Mouse (Mus musculus) adipocyte (in vitro differentiated cells): ENCODE measurements around the gene Gm13277.
"Not testable (repeated sequence)": the region's sequence is repeated elsewhere in the genome, so short reads cannot be mapped to it uniquely, and the experiment has no call there.

Source experiments
- DNase-seq: peaks from one replicate; pipeline ENCODE4 v3.0.0-alpha.2; 2016; ENCODE audit warnings: low spot score

Gene Gm13277

DNA sequence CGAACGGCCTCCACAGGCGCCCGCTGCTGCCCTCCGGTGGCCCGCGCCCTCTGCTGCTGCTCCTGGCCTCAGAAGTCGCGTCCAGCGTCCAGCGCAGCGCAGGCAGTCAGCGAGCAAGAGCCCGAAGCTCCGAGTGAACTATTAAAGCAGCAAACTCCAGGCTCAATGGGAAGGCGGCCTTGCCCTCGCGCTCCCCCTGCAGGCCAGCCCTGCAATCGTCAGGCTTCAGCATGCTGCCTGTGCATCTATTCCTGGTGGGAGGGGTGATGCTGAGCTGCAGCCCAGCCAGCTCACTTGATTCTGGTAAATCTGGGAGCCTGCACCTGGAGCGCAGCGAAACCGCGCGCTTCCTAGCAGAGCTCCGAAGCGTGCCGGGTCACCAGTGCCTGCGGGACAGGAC lies at the start of gene Gm13277:
Gene Gm13277 (plus strand): TSS at position 231 of the 400 bp plus-strand sequence.
- not testable (repeated sequence) for DNase-seq

DNA sequence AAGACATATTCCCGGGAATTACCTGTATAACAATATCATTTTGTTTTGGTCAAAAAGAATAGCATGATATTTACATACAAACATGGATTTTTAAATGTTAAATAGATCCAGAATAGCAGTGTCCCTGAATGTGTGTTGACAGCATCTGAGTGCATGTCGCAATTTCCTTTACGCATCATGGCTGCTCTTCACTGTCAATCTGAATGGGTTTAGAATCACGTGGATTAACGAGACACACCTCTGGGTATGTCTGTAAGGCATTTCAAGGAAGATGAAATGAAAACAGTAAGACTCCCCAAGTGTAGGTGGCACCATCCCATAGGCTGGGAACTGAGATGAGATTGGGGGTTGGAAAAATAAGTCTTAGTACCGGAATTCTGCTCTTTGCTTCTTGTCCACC lies 49.4 kb upstream of the Gm13277 start:
- DNase-seq, result no peak

DNA sequence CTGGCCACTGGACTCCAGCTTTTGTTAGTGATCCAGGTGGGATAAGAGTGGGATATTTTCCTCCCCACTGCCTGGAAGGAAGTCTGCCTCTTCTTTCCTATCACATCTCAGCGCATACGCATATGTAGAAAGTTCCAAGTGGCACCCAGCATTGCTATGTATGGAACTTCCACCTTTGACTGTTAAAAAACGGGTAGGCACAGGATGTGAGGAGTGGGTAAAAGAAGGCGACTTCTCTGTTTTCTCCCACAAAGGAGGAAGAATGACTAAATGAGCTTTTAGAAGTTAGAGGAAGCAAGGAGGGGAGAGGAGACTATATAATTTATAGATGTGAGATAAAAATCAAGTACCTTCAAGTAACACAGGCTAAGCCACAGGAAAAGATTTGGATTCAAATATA lies 47.0 kb upstream of the Gm13277 start:
- no peak for DNase-seq

DNA sequence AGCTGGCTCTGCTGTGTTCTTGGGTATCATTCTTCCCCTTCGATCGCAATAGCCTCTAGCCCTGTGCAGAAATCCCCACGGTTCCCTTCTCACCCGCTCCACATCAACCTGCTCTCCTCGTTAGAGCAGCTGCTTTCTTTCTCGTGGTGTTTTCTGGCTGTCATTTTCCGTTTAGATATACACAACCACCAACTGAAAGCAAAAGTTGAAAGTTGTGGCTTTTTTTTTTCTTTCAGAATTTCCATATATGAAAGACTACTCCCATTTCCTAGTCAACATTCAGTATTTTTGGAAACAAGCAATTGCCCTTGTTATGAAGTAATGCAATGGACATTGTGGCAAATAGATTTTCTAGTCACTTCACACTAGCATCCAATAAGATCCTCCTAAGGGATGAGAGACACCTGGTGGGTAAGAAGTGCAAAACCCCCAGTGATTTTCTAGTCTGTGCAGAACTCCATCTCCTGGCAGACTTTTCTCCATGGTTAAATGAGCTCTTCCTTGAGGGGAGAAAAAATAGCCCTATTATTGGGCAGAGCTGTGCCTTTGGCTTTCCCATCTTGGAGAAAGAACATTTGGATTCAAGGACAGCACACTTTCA lies 45.6 kb upstream of the Gm13277 start:
- no peak for DNase-seq

DNA sequence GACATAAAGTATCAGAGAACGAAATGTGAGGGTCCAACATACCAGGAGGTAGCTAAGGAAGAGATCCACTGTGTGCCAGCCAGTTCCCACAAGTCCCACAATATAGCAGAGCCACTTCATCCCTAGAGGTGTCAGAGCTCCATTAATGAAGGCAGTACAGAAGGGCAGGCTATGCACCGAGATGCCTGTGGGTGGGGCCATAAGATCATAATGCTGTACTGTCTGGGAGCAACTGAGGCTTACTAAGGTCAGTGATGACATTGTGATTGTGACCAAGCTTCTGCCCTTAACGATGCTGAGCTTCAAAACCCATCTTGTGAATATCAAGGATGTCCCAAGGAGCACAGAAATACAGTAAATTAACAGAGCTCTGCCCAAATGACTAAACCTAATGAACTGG lies 44.2 kb upstream of the Gm13277 start:
- no peak for DNase-seq

DNA sequence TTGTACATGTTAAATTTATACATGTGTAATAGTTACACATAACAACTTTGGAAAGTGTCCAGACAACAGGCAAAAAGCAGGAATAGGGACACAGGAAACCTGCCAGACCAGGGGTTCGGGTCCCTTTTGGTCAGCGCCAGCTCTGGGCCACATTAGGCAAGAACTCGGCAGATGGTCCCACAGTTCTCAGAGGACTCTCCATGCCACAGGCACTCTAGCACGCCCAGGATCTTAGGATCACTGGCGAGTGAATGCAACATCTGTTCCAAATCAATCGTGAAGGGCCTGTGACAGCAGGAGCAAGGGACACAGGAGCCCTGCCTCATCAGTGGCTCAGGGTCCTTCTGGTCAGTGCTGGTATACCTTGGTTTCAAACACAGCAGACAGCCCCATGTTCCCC lies 38.5 kb upstream of the Gm13277 start:
- DNase-seq, result no peak

DNA sequence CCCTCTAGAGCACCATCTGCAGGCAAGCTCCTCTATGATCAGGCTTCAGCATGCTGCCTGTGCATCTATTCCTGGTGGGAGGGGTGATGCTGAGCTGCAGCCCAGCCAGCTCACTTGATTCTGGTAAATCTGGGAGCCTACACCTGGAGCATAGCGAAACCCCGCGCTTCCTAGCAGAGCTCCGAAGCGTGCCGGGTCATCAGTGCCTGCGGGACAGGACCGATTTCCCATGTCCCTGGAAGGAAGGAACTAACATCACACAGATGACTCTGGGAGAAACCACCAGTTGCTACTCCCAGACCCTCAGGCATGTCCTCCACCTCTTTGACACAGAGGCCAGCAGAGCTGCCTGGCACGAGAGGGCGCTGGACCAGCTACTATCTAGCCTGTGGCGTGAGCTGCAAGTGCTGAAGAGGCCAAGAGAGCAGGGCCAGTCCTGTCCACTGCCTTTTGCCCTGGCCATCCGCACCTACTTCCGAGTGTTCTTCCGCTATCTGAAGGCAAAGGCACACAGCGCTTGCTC lies 33.6 kb upstream of the Gm13277 start, which contains the start of gene Gm13271:
Gene Gm13271 (plus strand): TSS at position 51 of the 523 bp plus-strand sequence.
- not testable (repeated sequence) for DNase-seq

DNA sequence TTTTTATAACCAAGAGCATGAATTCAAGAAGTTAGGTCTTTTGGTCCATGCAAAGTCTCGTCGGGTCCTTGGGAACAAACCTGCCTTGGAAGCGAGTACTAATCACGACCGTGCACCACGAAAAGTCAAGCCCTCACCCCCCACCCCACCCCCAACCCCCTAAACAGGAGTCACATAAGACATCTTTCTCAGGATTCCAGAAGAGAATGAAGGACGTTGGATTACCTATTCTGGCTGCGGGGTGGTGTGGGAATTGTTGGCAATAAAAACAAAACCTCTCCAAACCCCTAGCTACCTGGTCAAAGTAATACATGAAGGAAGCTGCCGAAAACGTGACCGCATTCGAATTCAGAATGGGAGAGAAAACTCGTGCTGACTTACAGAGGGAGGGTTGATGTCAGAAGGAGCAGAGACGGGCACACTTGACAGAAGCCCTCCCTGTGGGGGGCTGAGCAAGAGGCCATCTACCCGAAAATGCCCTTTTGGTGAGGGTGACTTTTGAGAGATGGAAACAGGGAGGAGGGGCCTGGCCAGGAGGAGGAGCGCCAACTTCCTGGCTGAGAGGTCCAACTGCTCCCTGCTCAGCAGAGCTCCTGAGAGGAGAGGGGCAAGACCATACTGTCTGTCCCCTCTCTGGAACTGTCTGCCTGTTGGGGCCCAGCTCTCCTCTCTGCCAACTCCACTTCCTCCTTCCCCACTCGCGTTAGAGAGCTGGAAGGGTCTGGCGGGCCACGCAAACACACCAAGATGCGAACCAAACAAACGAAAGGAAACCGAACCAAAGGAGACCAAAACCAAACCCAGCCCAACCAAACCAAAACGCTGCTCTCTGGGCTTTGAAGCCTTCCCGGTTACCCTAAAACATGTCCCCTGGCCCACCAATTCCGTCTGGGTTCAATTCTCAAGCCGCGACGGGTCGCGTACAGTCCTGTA lies 31.6 kb upstream of the Gm13277 start:
- not testable (repeated sequence) for DNase-seq

DNA sequence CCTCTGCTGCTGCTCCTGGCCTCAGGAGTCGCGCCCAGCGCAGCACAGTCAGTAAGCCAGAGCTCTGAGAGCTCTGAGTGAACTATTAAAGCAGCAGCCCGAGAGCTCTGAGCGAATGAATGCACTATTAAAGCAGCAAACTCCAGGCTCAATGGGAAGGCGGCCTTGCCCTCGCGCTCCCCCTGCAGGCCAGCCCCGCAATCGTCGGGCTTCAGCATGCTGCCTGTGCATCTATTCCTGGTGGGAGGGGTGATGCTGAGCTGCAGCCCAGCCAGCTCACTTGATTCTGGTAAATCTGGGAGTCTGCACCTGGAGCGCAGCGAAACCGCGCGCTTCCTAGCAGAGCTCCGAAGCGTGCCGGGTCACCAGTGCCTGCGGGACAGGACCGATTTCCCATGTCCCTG lies 30.8 kb upstream of the Gm13277 start:
- not testable (repeated sequence) for DNase-seq

DNA sequence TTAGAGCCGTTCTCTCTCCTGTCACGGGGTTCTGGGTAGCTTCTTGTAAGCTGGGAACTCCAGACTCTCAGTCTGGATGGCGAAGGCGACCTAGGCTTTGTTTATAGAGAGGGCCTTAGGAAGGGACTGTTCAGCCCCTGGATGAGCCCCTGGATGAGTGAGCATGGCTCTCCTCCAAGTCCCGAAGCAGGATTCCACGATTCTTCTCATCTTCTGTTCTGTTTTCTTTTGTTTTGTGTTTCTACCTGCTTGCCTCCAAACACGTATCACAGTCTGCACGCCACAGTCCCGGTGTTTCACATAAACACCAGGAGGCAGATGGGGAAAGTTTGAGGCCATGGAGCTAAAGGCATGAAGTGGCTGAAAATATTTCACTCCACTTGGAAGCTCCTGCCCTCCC lies 29.7 kb upstream of the Gm13277 start:
- DNase-seq, result not testable (repeated sequence)

DNA sequence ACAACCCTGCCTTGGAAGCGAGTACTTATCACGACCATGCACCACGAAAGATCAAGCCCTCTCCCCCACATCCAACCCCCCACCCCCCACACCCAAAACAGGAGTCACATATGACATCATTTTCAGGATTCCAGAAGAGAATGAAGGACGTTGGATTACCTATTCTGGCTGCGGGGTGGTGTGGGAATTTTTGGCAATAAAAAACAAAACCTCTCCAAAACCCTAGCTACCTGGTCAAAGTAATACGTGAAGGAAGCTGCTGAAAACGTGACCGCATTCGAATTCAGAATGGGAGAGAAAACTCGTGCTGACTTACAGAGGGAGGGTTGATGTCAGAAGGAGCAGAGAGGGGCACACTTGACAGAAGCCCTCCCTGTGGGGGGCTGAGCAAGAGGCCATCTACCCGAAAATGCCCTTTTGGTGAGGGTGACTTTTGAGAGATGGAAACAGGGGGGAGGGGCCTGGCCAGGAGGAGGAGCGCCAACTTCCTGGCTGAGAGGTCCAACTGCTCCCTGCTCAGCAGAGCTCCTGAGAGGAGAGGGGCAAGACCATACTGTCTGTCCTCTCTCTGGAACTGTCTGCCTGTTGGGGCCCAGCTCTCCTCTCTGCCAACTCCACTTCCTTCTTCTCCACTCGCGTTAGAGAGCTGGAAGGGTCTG lies 28.7 kb upstream of the Gm13277 start, which contains the start of gene Gm13283:
Gene Gm13283 (plus strand): TSS at position 510 of the 659 bp plus-strand sequence.
- DNase-seq, result not testable (repeated sequence)

DNA sequence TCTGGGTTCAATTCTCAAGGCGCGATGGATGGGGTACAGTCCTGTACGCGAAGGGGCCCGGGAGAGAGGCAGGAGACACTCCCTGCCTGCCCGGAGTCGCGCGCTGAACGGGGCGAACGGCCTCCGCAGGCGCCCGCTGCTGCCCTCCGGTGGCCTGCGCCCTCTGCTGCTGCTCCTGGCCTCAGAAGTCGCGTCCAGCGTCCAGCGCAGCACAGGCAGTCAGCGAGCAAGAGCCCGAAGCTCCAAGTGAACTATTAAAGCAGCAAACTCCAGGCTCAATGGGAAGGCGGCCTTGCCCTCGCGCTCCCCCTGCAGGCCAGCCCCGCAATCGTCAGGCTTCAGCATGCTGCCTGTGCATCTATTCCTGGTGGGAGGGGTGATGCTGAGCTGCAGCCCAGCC lies 28.0 kb upstream of the Gm13277 start:
- DNase-seq, result not testable (repeated sequence)

DNA sequence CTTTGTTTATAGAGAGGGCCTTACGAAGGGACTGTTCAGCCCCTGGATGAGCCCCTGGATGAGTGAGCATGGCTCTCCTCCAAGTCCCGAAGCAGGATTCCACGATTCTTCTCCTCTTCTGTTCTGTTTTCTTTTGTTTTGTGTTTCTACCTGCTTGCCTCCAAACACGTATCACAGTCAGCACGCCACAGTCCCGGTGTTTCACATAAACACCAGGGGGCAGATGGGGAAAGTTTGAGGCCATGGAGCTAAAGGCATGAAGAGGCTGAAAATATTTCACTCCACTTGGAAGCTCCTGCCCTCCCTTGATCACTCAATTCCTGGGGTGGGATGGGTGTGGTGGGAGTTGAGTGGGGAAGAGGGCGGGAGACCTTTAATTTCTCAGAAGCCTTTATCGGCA lies 26.7 kb upstream of the Gm13277 start:
- DNase-seq, result not testable (repeated sequence)

DNA sequence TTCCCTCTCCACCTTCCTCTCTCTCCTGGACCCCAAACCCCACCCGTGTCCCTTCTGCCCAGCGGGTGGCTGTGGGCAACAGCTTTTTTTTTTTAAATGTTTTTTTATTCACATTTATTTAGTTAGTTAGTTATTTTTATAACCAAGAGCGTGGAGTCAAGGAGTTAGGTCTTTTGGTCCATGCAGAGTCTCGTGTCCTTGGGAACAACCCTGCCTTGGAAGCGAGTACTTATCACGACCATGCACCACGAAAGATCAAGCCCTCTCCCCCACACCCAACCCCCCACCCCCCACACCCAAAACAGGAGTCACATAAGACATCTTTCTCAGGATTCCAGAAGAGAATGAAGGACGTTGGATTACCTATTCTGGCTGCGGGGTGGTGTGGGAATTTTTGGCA lies 26.1 kb upstream of the Gm13277 start:
- not testable (repeated sequence) for DNase-seq

DNA sequence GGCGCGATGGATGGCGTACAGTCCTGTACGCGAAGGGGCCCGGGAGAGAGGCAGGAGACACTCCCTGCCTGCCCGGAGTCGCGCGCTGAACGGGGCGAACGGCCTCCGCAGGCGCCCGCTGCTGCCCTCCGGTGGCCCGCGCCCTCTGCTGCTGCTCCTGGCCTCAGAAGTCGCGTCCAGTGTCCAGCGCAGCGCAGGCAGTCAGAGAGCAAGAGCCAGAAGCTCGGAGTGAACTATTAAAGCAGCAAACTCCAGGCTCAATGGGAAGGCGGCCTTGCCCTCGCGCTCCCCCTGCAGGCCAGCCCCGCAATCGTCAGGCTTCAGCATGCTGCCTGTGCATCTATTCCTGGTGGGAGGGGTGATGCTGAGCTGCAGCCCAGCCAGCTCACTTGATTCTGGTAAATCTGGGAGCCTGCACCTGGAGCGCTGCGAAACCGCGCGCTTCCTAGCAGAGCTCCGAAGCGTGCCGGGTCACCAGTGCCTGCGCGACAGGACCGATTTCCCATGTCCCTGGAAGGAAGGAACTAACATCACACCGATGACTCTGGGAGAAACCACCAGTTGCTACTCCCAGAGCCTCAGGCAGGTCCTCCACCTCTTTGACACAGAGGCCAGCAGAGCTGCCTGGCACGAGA lies 24.9 kb upstream of the Gm13277 start:
- peak; percentile 16 for DNase-seq

DNA sequence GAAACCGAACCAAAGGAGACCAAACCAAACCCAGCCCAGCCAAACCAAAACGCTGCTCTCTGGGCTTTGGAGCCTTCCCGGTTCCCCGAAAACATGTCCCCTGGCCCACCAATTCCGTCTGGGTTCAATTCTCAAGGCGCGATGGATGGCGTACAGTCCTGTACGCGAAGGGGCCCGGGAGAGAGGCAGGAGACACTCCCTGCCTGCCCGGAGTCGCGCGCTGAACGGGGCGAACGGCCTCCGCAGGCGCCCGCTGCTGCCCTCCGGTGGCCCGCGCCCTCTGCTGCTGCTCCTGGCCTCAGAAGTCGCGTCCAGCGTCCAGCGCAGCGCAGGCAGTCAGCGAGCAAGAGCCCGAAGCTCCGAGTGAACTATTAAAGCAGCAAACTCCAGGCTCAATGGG lies 14.9 kb upstream of the Gm13277 start, which contains the start of gene Gm13290:
Gene Gm13290 (plus strand): TSS at position 301 of the 400 bp plus-strand sequence.
- DNase-seq, result not testable (repeated sequence)

DNA sequence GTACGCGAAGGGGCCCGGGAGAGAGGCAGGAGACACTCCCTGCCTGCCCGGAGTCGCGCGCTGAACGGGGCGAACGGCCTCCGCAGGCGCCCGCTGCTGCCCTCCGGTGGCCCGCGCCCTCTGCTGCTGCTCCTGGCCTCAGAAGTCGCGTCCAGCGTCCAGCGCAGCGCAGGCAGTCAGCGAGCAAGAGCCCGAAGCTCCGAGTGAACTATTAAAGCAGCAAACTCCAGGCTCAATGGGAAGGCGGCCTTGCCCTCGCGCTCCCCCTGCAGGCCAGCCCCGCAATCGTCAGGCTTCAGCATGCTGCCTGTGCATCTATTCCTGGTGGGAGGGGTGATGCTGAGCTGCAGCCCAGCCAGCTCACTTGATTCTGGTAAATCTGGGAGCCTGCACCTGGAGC lies 11.8 kb upstream of the Gm13277 start, which contains the start of gene Gm13289:
Gene Gm13289 (plus strand): TSS at position 301 of the 400 bp plus-strand sequence.
- not testable (repeated sequence) for DNase-seq

DNA sequence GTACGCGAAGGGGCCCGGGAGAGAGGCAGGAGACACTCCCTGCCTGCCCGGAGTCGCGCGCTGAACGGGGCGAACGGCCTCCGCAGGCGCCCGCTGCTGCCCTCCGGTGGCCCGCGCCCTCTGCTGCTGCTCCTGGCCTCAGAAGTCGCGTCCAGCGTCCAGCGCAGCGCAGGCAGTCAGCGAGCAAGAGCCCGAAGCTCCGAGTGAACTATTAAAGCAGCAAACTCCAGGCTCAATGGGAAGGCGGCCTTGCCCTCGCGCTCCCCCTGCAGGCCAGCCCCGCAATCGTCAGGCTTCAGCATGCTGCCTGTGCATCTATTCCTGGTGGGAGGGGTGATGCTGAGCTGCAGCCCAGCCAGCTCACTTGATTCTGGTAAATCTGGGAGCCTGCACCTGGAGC lies 8.9 kb upstream of the Gm13277 start, which contains the start of gene Gm13272:
Gene Gm13272 (plus strand): TSS at position 301 of the 400 bp plus-strand sequence.
- DNase-seq, result not testable (repeated sequence)

DNA sequence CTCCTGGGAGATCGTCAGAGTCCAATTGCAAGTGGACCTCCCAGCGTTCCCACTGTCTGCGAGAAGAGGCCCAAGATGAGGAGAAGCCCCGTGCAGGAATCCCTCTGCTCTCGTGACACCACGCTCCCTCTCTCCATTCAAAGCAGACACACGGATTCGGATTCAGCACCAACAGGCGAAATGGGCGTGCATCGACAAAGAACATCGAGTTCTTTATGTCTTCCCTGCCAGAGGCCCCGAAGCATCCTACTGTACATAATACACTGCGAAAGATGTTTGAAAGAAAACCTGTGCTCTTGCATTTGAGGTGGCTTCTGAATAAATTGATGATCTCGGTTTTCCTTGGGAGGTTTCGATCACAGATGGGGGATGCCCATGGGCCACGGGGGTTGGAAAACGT lies 8.1 kb upstream of the Gm13277 start:
- not testable (repeated sequence) for DNase-seq

DNA sequence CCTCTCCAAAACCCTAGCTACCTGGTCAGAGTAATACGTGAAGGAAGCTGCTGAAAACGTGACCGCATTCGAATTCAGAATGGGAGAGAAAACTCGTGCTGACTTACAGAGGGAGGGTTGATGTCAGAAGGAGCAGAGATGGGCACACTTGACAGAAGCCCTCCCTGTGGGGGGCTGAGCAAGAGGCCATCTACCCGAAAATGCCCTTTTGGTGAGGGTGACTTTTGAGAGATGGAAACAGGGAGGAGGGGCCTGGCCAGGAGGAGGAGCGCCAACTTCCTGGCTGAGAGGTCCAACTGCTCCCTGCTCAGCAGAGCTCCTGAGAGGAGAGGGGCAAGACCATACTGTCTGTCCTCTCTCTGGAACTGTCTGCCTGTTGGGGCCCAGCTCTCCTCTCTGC lies 6.6 kb upstream of the Gm13277 start, which contains the start of gene Ifnz:
Gene Ifnz (plus strand): TSS at position 301 of the 400 bp plus-strand sequence.
- not testable (repeated sequence) for DNase-seq

DNA sequence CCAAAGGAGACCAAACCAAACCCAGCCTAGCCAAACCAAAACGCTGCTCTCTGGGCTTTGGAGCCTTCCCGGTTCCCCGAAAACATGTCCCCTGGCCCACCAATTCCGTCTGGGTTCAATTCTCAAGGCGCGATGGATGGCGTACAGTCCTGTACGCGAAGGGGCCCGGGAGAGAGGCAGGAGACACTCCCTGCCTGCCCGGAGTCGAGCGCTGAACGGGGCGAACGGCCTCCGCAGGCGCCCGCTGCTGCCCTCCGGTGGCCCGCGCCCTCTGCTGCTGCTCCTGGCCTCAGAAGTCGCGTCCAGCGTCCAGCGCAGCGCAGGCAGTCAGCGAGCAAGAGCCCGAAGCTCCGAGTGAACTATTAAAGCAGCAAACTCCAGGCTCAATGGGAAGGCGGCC lies 6.1 kb upstream of the Gm13277 start:
- not testable (repeated sequence) for DNase-seq
